Mouse (Mus musculus) heart, adult 2 months (tissue): ENCODE data around the gene Tgif2.

Source experiments
- CTCF ChIP-seq: fragments of 200-600 bp; IDR thresholded peaks from 2 replicates; pipeline ENCODE4 v1.8.1; 2022; ENCODE audit warnings: antibody characterized with exemption, mild to moderate bottlenecking, moderate library complexity
- POLR2A ChIP-seq: fragments of 200-500 bp; IDR thresholded peaks from 2 replicates; pipeline ENCODE4 v1.6.1; 2011; ENCODE audit warnings: mild to moderate bottlenecking, low read depth, low read length, control low read depth; ENCODE audit not compliant: insufficient read depth

- TF ChIP-seq POLR2A, result no peak
- no peak for TF ChIP-seq CTCF
These were observed 37.9 kb downstream of the Tgif2 start for GRCm38 (mm10) chr2:156877726-156878125.
